Mouse (Mus musculus) adrenal gland, postnatal 25 days (tissue): Measurements from ENCODE around the gene Olfr981. TPM values are rescaled to one million over a fixed set of nuclear protein-coding genes. Genes with fewer than 3 reads are reported as not detected.
"Not testable (repeated sequence)": the region's sequence is repeated elsewhere in the genome, so short reads cannot be mapped to it uniquely, and the experiment has no call there.

Experiments
- DNase-seq: peaks from one replicate; pipeline ENCODE4 v3.0.0; 2021; ENCODE audit warnings: mixed read lengths
- long read RNA-seq: library from polyadenylated mRNA; stranded (forward); transcript quantifications from one replicate; pipeline ENCODE4 v2.0.0, GENCODE M21; 2021
- total RNA-seq: library from RNA; stranded (reverse); gene quantifications from 2 replicates; pipeline ENCODE4 v1.2.3, GENCODE M21; 2021

The Olfr981 gene
- not detected in 2 replicates for total RNA-seq
- long read RNA-seq = 0 reads

- no peak for DNase-seq
These were observed at the start of gene Olfr981 for GRCm38 (mm10) chr9:40021164-40021563. TSS of gene Olfr981 (plus strand) at chr9:40021464.

DNA sequence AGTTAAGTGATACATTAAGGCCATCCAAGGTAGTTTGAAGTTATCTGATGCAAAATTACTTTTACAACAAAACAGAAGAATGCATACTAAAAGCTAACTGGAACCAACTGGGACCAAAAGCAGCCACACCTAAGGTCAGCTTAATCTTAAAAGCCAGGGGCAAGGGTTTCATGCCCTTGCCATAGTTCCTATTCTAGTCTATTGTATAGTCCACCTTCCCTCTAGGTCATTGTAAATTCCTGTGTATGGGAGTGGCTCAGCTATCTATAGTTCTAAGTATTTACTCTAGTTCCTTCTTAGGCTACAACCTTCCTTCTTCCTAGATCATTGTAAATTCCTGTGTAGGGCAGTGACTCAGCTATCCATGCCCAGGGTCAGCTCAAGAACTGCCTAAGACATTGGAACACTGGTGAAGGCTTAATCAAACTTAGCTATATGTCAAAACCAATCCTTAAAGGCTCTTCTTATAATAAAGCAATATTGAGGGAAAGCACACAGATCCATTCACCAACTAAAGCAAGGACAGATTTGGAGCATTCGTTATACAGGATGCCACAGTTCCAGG is 44.6 kb upstream of the Olfr981 start:
- not testable (repeated sequence) for DNase-seq

GRCm38 (mm10) chr9:39991813-39992212 is 29.5 kb upstream of the Olfr981 start, which contains the start of gene Olfr978:
TSS of gene Olfr978 (plus strand) at chr9:39992113.
- DNase-seq = no peak

- DNase-seq = no peak
These were observed 17.9 kb upstream of the Olfr981 start, which contains the start of gene Olfr979 for GRCm38 (mm10) chr9:40003365-40003764. TSS of gene Olfr979 (minus strand) at chr9:40003465.

DNA sequence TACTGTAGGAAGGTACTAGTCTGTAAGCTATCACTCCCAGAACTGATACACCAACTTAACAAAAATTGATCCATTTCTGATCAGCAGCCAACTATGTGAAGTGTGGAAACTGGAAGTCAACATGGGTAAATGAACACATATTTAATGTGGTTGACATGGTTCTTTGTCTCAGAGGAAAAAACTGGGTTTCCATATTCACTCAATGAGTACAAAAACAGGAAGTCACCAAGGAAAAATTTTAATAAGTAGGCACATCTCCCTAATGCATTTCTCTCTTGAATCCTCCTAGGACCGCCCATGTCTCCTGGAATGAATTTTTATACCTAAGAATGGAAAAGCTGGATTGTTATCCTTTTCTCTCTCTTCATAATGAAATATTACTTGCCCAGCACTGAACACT is 11.8 kb upstream of the Olfr981 start, which contains the start of gene Olfr980:
Gene Olfr980 (minus strand): TSS at position 101 of the 400 bp plus-strand sequence.
- no peak for DNase-seq

GRCm38 (mm10) chr9:40050138-40050537 is 28.9 kb downstream of the Olfr981 start:
- DNase-seq = no peak

GRCm38 (mm10) chr9:40073529-40073928 is 52.3 kb downstream of the Olfr981 start, which contains the start of gene Olfr982:
TSS of gene Olfr982 (plus strand) at chr9:40073829.
- no peak for DNase-seq

Other genes with a start within 250 kb of the Olfr981 start
- gene Olfr968, start 238.2 kb upstream of the Olfr981 start, total RNA-seq = not detected in 2 replicates
- gene Olfr969, start 230.5 kb upstream of the Olfr981 start, total RNA-seq = not detected in 2 replicates
- not detected in 2 replicates for gene Olfr970, start 212.6 kb upstream of the Olfr981 start, total RNA-seq
- not detected in 2 replicates for gene Olfr971, start 184.6 kb upstream of the Olfr981 start, total RNA-seq
- not detected in 2 replicates for gene Olfr972, start 155.0 kb upstream of the Olfr981 start, total RNA-seq
- not detected in 2 replicates for gene Olfr229, start 114.1 kb upstream of the Olfr981 start, total RNA-seq
- not detected in 2 replicates for gene Olfr974, start 84.0 kb upstream of the Olfr981 start, total RNA-seq
- gene Olfr975, start 69.4 kb upstream of the Olfr981 start, total RNA-seq = not detected in 2 replicates
- not detected in 2 replicates for gene Olfr976, start 60.3 kb upstream of the Olfr981 start, total RNA-seq
- not detected in 2 replicates for gene Olfr978, start 29.4 kb upstream of the Olfr981 start, total RNA-seq
- gene Olfr979, start 18.0 kb upstream of the Olfr981 start, total RNA-seq = not detected in 2 replicates
- gene Olfr980, start 11.9 kb upstream of the Olfr981 start, total RNA-seq = not detected in 2 replicates
- gene Olfr982, start 52.4 kb downstream of the Olfr981 start, total RNA-seq = not detected in 2 replicates
- not detected in 2 replicates for gene Olfr983, start 72.1 kb downstream of the Olfr981 start, total RNA-seq
- not detected in 2 replicates for gene Olfr984, start 92.7 kb downstream of the Olfr981 start, total RNA-seq
- not detected in 2 replicates for gene Olfr985, start 108.7 kb downstream of the Olfr981 start, total RNA-seq
- not detected in 2 replicates for gene Tmem225, start 126.7 kb downstream of the Olfr981 start, total RNA-seq
- not detected in 2 replicates for gene Olfr986, start 159.5 kb downstream of the Olfr981 start, total RNA-seq
- gene Zfp202, start 170.9 kb downstream of the Olfr981 start, total RNA-seq = 6.4 and 6.6 TPM in 2 replicates
- 4.0 and 6.1 TPM in 2 replicates for gene Scn3b, start 247.8 kb downstream of the Olfr981 start, total RNA-seq